Mouse (Mus musculus) left cerebral cortex, adult 11 months (tissue): Measurements from ENCODE around the gene Csnk2a1.
"Not testable (repeated sequence)": the region's sequence is repeated elsewhere in the genome, so short reads cannot be mapped to it uniquely, and the experiment has no call there.

Source experiments
- DNase-seq: peaks from one replicate; pipeline ENCODE4 v3.0.0; 2022; ENCODE audit warnings: low spot score

Gene Csnk2a1

GRCm38 (mm10) chr2:152237926-152238325, 11.3 kb downstream of the Csnk2a1 start:
- DNase-seq: no peak

- no peak for DNase-seq
These were observed 13.9 kb downstream of the Csnk2a1 start for GRCm38 (mm10) chr2:152240580-152240979.

DNA sequence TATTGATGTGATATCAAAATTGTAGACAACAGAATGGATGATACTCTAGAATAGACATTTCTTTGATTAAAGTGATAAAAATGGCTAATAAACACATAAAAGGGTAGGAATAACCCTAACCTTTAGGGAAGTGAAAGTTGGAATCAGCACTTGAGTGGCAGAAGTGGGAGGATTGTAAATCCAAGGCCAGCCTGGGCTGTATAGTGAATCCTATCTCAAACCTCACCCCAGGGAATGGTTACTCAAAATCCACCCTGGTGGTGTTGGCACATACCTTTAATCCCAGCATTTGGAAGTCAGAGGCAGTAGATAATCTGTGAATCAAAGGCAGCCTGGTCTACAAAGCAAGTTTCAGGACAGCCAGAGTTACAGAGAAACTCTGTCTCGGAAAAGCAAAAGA, 20.6 kb downstream of the Csnk2a1 start:
- DNase-seq: no peak

- no peak for DNase-seq
These were observed 23.9 kb downstream of the Csnk2a1 start for GRCm38 (mm10) chr2:152250511-152250910.

GRCm38 (mm10) chr2:152259739-152260138, 33.1 kb downstream of the Csnk2a1 start:
- DNase-seq: no peak

DNA sequence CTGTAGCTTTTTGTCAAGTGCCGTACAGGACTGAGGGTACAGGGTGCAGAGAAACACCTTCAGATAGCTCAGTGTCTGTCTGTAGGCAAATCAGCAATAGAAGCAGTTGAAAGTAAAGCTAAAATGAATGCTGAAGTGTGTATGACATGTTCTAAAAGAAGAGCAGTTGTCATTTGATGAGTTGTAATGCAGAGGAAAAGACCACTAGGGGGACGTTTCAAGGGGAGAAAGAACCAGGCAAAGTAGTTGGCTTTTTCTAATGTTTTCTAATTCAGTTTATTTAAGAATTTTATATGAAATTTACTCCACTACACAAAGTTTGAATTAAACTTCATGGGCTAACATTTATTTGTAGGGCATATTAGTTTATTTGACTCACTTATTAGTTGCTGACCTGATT, 47.0 kb downstream of the Csnk2a1 start:
- no peak for DNase-seq

- no peak for DNase-seq
These were observed 54.8 kb downstream of the Csnk2a1 start for GRCm38 (mm10) chr2:152281407-152281806.

- DNase-seq: no peak
These were observed 60.9 kb downstream of the Csnk2a1 start for GRCm38 (mm10) chr2:152287560-152287959.

GRCm38 (mm10) chr2:152288046-152288445, 61.4 kb downstream of the Csnk2a1 start:
- DNase-seq: no peak

DNA sequence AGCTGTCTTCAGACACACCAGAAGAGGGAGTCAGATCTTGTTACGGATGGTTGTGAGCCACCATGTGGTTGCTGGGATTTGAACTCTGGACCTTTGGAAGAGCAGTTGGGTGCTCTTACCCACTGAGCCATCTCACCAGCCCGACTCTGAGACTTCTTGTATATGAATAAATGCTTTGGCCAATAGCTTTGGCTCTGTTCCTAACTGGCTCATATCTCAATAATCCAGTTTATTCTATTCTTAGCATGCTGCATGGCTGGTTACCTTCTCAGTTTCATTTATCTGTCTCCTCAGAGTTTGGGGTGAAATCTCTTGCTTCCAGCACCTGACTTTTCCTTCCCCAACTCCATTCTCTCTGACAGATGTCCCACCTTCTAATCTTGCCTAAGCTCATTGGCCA, 63.0 kb downstream of the Csnk2a1 start:
- DNase-seq: not testable (repeated sequence)

- DNase-seq: no peak
These were observed 65.8 kb downstream of the Csnk2a1 start for GRCm38 (mm10) chr2:152292475-152292874.

GRCm38 (mm10) chr2:152293179-152293726, 66.6 kb downstream of the Csnk2a1 start:
- no peak for DNase-seq

GRCm38 (mm10) chr2:152293727-152294475, 67.3 kb downstream of the Csnk2a1 start, which contains the start of gene Tbc1d20:
Gene Tbc1d20 (plus strand): TSS chr2:152293828.
- peak; percentile 86 for DNase-seq

DNA sequence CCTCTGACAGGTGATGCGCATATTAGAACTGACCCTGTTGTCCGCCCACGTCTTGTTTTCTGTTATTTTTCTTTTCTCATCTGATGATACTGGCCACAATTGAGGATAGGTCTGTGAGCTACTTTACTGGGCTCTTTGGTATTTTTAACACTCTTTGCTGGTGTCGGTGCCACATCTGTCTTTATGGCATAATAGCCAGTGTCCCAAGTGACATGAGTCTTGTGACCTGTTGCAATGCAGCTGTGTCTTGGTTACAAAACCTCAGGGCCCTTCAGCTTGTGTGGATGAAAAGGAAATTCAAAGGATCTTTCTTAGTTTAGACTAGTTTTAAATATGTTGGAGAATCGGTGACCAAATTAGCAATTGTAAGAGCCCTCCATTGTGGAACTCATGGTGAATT, 67.9 kb downstream of the Csnk2a1 start:
- no peak for DNase-seq

DNA sequence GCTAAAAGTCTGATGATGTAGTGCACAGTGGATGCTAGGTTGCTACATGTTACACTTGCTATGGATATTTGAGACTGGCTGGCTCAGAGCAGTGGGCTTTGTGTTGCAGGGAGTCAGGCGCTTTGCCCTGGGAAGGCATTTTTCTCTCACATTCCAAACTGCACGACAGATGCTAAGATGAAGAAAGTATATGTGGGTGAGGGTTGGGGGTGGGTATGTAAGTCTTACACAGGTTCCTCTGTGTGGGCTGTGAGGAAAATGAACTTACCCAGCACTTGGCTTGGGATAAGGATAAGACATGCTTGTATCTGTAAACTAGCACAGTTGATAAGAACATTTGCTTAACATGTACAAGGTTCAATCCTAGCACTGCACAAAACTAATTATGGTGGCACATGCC, 76.2 kb downstream of the Csnk2a1 start:
- no peak for DNase-seq

DNA sequence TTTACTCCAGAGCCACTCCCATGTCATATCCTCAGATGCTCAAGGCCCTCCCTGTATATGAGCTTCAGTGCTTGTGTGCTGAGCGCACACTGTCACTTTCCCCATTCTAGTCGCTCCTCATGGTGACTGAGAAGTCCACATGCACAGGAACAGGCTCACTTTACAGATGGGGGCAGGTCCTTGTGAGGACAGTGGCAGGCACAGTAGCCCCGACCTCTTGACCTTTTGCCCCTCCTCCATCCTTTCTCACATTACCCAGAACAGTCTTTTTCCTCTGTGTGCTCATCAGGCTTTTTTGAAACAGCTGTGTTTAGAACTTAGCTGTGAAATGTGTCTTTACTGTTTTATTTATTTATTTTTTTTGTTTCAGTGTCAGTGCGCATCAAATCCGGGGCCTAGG, 77.1 kb downstream of the Csnk2a1 start:
- DNase-seq: no peak

GRCm38 (mm10) chr2:152305480-152305879, 78.8 kb downstream of the Csnk2a1 start:
- no peak for DNase-seq

GRCm38 (mm10) chr2:152307186-152307585, 80.5 kb downstream of the Csnk2a1 start:
- DNase-seq: no peak

DNA sequence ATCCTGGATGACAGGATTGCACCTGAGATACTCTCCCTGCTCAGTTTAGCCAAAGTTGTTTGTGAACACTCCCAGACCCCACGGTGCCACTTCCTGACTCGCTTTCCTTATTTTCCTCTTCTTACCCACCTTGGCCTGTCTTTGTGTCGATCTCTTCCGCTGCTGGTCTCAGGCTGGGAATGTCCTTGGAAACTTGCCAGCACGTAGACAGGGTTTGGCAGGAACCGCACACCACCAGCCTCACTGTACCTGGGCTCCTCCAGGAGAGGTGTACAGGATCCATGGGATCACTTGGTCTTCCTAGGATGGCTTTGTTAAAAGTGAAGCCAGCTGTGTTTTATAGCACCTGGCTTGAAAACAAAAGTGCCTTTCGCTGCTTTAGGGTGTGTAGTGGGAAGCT, 86.4 kb downstream of the Csnk2a1 start:
- DNase-seq: no peak

DNA sequence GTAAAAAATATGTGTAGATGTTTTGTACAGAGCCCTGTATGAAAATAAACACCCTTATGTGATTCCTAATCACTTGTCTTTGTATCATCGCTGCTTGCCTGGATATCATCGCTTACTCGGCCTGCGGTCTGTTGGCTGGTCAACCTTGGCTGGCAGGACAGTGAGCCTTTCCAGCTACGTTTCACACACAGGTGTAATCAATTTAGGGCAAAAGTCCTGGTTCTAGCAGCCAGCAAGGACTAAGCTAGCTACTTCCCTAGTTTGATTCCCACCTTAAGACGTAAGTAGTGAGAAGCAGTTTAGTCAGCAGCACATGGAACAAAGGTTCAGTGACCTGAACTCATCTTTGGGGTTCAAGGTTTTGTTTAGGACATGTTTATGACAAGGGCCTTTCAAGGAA, 87.3 kb downstream of the Csnk2a1 start:
- no peak for DNase-seq

GRCm38 (mm10) chr2:152317054-152317453, 90.4 kb downstream of the Csnk2a1 start:
- no peak for DNase-seq

- DNase-seq: no peak
These were observed 94.9 kb downstream of the Csnk2a1 start for GRCm38 (mm10) chr2:152321558-152321957.

DNA sequence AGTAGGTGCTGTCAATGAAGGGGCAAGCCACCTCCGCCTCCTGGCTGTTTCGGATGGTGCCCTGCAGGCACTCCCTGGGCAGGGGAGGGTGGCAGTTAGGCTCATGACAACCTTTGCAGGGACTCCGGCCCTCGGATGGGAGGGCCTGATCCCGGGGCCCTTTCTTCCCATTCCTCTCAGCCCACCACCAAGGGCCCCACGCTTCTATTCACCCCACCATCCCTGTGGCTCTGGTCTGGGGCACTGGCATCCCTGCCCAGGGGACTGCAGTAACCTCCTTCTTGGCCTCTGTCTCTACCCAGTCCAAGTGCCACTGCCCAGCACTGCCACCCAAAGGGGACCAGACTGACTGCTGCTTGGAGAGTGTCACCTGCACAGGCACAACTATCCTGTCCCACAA, 95.6 kb downstream of the Csnk2a1 start:
- no peak for DNase-seq

DNA sequence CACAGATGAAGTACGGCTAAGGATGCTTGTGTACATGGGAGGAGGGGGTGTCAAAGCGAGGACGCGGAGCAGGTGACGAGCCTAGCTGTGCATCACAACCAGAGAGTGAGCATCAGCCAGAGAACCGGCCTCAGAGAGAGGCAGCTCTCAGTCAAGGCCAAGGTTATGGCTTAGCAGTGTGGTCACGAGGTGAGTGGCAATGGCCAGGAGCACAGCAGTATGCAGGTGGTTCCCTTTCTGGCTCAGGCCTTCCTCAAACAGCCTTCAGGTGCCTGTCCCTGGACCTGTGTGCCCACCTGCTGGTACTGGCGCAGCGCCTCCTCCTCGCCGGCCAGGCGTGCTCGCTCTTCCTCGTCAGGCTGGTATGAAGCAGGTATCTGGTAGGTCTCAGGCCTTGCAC, 97.3 kb downstream of the Csnk2a1 start:
- DNase-seq: no peak
